Comparison of ENCODE assay signal across 8 mouse cellular contexts in the genomic region with DNA sequence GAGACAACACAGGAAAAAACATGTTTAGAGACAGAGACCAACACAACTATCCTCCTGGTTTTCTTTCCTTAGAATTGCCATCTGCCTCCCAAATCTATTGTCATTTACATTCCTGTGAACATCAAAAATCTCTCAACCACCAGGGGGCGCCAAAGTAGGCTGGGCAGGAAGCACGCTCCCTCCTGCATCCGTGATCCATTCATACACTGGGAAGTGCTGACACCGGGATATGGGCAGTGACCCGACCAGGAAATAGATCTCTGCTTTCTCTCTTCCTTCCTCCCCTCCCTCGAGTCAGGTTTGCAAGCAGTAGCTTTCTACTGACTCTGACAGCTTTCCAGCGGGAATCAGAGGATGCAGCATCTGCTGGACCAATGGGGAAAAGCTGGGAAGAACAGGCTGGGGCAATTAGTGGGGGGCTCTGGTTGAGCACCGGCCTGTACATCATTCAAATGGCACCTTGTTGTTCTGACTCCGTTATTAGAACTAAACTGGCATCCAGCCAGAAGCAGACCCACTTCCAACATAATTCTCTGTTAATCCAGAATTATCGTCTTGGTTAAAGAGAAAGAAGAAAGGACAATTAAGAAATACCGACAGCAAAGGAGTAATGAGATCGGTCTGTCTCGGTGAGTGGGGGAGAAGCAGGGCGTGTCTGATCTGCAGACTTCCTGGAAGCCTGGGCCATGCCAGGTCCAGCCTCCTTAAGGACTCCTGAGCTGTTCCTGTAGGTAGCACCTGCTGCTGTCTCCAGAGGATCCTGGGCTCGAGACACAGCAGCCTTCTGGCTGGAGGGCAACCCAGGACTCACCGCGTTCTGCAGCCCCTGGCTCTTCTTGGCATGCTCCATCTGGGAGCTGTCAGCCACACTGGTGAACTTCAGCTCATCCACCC. TPM values are rescaled to one million over a fixed set of nuclear protein-coding genes. Genes with fewer than 3 reads are reported as not detected.
A peak's percentile ranks its signal among the peaks of the same experiment; 100 is the strongest.
DNase-seq lines count a peak whose midpoint lies in the region; ATAC-seq and TF ChIP-seq lines count a peak whose summit lies in the region.

No protein-coding gene starts in this region.

- H3K4me1 ChIP-seq in heart, embryonic 10.5 days, result peaks cover 17% of the 10 kb centered on the region
- H3K4me1 ChIP-seq in lung, postnatal 0 days (ENCODE audit: insufficient read depth, low read depth, low read length), result no peaks in the 10 kb centered on the region

- H3K4me3 ChIP-seq in heart, embryonic 10.5 days, result no peak overlapping the region
- H3K4me3 ChIP-seq in lung, postnatal 0 days (ENCODE audit: low read depth, low read length), result no peak overlapping the region

- DNase-seq in CD4-positive, CD25-positive, alpha-beta regulatory T cell, adult 2 months (ENCODE audit: low read depth, low spot score), result peak; percentile 74
- DNase-seq in MN1 (ENCODE audit: low spot score), result peak; percentile 88
- peak; percentile 73 for DNase-seq in embryo, embryonic 11 days
- peak; percentile 82 for DNase-seq in heart, embryonic 10.5 days (ENCODE audit: low spot score)
- peak; percentile 84 for DNase-seq in large intestine, adult 2 months (ENCODE audit: low read depth, low spot score)
- peak; percentile 80 for DNase-seq in lung, postnatal 0 days (ENCODE audit: low spot score)
- DNase-seq in right cerebral cortex, postnatal 4 days, result peak; percentile 75

- H3K4me2 ChIP-seq in lung, postnatal 0 days (replicated peaks; ENCODE audit: low read depth, low read length), result peak overlapping the region; percentile 42

- 0 out of 2 replicates have a peak, but pooled peaks cover 4% of the 10 kb centered on the region for H3K27me3 ChIP-seq in heart, embryonic 10.5 days (ENCODE audit: insufficient read depth, poor library complexity, severe bottlenecking)
- H3K27me3 ChIP-seq in lung, postnatal 0 days (replicated peaks; ENCODE audit: insufficient read depth, low read length), result no peaks in the 10 kb centered on the region

- peak overlapping the region; percentile 54 for H3K27ac ChIP-seq in heart, embryonic 10.5 days
- no peak overlapping the region for H3K27ac ChIP-seq in lung, postnatal 0 days (ENCODE audit: low read length)

- TF ChIP-seq EP300 in lung, postnatal 0 days (IDR thresholded peaks at IDR 0.05), result no peak

- WGBS in heart, embryonic 10.5 days, result 38% methylated on average over 17 of the region's 17 CpGs
- WGBS in large intestine, adult 2 months, result 10% methylated on average over 17 of the region's 17 CpGs
- 24% methylated on average over 17 of the region's 17 CpGs for WGBS in lung, postnatal 0 days

- no peaks in the 10 kb centered on the region for H3K9me3 ChIP-seq in heart, embryonic 10.5 days
- H3K9me3 ChIP-seq in lung, postnatal 0 days (ENCODE audit: low read length), result no peaks in the 10 kb centered on the region

- no peak for ATAC-seq in CD4-positive, CD25-positive, alpha-beta regulatory T cell, adult 4 months
- peak; percentile 56 for ATAC-seq in lung, postnatal 0 days

- peaks cover 18% of the 10 kb centered on the region for H3K36me3 ChIP-seq in heart, embryonic 10.5 days
- H3K36me3 ChIP-seq in lung, postnatal 0 days (ENCODE audit: insufficient read depth, low read length), result no peaks in the 10 kb centered on the region

- peak; percentile 89 for TF ChIP-seq CTCF in lung, postnatal 0 days (IDR thresholded peaks at IDR 0.05)

- H3K9ac ChIP-seq in lung, postnatal 0 days (replicated peaks; ENCODE audit: low read depth), result no peak overlapping the region

RNA-seq across cellular contexts. Expression of a gene that starts 33.1 kb away (rescaled TPM):
- under 1 TPM in 1 of 2 experiments, not detected in 1; 0.15 TPM for polyA plus RNA-seq in CD4-positive, CD25-positive, alpha-beta regulatory T cell, adult 4 months (2017; shearing (Covaris generic))
- polyA plus RNA-seq in heart, embryonic 10.5 days (2016; fragmentation: Nextera tagmentation; extraction: Ambion mirVana), result 3.4 and 11.9 TPM in 2 replicates
- polyA plus RNA-seq in large intestine, adult 2 months (2012; rRNA removed), result 1.2 and 1.4 TPM in 2 replicates
- 0.53 and 0.62 TPM in 2 replicates for polyA plus RNA-seq in lung, postnatal 0 days (2015; fragmentation: Nextera tagmentation; extraction: Ambion mirVana)

RNA-seq across cellular contexts. Expression of a gene that starts 40.2 kb away (rescaled TPM):
- polyA plus RNA-seq in CD4-positive, CD25-positive, alpha-beta regulatory T cell, adult 4 months (2017; shearing (Covaris generic)), result 10 to 100 TPM; 32.7 to 45.4 TPM
- 25.1 and 31.6 TPM in 2 replicates for polyA plus RNA-seq in heart, embryonic 10.5 days (2016; fragmentation: Nextera tagmentation; extraction: Ambion mirVana)
- 126 and 190 TPM in 2 replicates for polyA plus RNA-seq in large intestine, adult 2 months (2012; rRNA removed)
- 21.8 and 25.8 TPM in 2 replicates for polyA plus RNA-seq in lung, postnatal 0 days (2015; fragmentation: Nextera tagmentation; extraction: Ambion mirVana)
